Mouse (Mus musculus) forelimb bud, embryonic 11.5 days (tissue): ENCODE data around the gene Trpv3.

Source experiments
- DNase-seq: peaks from one replicate; pipeline ENCODE4 v3.0.0-alpha.2; 2012; ENCODE audit warnings: low read depth, low spot score

The Trpv3 gene

DNA sequence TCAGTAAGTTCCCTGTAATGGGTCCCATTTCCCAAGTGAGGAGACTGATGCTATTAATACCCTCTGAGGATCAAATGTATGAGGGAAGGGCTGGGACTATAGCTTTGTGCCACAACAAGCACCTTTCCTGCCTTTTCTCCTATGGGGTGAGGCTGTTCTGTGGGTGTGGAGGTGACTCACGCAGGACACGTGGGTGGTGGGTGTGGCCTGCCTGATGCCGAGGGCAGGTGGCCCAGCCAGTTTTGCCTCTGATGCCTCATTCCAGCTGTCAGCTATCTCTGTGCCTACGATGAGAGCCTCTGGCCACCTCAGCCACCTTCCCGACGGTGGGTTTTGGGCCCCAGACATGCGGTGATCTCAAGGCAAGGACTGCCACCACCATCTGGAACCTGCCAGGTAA lies at the start of gene Trpv3:
Gene Trpv3, plus strand, starts transcription at position 122 of the 400 bp plus-strand sequence.
- DNase-seq = no peak

DNA sequence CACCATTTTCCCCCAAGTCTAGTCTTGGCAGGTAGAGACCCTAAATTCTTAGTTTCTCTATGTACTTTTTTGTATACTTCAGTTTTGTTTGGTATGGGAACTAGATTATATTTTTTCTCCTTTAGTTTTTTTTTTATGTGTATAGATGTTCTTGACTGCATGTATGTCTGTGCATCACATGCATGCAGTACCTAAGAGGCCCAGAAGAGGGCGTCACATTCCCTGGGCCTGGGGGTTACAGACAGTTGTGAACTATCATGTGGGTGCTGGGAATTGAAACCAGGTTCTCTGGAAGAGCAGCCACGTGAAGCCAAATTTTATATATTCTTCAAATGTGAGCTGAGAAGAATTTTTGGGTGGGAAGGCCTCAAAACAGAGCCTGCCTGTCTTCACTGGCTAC lies 47.5 kb upstream of the Trpv3 start:
- DNase-seq = no peak

DNA sequence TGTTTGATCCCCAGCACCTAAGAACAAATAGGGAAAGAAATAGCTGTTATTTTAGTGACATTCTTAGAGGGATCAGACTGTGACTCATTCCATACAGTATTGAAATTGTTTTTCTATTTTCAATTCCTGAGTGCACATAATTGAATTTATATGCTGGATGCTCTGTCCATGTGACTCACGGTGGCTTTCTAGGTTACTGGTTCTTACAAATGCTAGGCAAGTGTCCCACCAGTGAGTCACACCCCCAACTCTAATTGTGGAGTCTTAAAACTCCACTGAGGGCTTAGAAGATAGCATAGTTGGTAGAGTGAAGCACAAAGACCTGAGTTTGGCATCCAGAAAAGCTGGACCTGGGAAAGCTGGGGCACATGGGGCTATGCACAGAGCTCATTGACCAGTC lies 46.5 kb upstream of the Trpv3 start:
- DNase-seq = no peak

DNA sequence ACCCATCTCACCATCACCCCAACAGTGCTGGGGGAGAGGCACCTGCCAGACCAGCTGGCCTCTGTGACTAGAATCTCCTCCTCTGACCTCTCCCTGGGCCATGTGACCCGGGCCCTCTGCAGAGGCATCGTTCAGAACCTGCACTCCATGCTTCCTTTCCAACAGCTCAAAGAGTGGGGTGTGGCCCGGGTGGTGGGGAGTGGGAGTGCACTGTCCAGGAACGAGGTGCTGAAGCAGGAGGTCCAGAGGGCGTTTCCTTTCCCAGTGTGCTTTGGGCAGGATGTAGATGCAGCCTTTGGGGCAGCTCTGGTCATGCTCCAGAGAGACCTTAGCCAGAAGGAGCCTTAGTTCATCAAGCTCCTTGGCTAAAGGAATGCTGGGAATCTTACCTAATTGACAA lies 44.3 kb upstream of the Trpv3 start:
- DNase-seq = no peak

DNA sequence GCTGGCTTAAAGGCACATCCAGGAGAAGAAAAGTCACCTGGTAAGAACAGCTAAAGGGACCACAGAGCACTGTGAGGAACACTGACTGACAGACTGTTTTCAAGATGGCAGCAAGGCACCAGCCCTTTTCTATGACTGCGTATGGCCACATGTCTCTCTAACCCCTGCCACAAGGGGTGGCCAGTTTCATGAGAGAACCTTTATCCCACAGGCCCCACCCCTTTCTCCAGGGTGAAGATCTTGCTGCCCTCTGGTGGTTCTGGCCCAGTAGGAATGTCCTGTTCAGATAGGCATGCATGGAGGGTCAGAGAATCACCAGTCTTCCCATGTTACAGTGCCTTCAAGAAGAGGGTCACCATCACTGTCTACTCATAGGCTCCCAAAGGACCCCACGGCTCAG lies 43.2 kb upstream of the Trpv3 start:
- DNase-seq = no peak

DNA sequence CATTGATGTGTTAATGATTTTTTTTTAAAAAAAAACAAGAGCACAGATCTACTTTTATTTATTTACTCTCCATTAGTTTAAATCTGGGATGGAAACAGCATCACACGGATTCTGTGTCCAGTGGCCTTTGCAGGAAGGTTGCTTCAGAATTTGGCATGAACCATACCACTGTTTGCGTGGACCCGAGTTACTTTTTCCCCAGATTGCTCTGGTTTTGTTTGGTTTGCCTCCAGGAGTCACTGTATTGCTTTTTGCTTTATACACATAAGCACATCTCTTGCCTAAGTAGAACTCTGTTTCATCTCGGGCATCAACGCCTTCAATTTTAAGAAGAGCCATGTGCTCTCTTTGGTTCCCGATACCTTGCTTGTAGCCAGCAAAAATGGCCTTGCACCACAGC lies 41.3 kb upstream of the Trpv3 start:
- no peak for DNase-seq

DNA sequence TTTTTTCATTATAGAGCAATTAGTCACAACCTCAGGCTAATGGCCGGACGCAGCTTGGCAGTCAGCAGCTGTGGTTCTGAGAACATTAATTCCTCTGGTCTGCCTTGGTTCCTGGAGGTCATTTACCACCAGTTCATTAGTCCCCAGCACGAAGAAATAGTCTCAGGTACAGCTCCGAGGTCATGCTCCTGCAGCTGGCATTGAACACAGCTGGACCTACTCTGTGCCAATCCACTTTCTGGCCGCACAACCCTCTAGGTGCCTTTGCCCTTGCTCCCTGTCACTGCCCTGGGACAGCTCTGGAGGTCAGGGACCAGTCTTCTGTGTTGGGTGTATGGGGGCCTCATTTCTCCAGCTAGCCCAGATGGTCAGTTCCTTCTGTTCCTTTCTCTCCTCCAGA lies 38.3 kb upstream of the Trpv3 start:
- DNase-seq = no peak

DNA sequence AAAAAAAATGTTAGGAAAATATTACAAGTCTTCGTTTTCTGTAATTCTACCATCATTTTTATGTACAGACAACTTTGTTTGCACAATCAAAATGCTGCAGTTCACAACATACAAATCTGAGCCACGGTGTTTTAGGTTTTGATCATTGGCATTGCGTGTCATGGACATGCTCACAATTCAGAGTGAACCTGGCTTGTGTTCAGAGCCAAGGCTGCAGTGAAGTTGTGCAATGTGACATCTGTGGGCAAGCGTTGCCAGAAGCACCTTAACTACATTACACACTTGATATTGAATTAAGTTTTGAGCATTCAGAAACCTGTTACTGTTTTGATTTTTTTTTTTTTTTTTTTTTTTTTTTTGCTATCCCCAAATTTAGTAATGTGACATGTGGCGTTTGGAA lies 37.1 kb upstream of the Trpv3 start:
- no peak for DNase-seq

DNA sequence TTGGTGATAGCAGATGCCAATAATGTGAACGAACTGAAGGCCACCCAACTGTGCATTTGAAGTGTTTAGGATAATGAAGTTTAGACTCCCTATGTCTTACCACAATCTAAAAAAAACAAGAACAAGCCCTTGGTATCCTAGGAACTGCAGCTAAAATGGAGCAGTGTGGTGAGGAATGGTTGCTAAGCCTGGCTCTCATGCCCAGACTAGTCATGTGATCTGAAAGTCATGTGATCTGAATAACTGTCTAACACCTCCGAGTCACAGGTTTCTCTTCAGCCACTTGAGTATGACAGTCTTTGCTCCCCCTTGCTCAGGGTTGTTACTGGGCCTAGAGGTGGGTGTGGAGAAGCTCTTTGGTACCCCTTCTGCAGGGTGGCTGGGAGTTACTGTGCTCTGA lies 34.7 kb upstream of the Trpv3 start:
- DNase-seq = no peak

DNA sequence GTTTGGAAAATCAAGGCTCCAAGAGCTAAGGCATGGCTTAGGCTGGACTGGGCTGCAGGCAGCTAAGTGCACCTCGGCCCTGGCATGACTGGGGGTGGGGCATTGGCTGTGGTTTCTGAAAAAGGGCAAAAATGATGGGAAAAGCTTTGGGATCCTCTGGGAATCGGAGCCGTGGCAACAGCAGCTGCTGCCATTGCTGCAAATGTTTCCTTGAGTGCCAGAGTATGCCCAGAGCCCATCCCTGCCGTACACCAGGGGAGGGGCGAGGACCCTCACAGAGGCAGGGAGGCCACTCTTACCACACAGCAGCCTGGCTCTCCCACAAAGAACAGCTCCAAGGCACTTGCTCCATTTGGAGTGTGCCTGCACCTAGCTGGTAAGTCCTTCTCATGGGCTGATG lies 33.2 kb upstream of the Trpv3 start, which contains the start of gene Trpv1:
Gene Trpv1, plus strand, starts transcription at position 301 of the 400 bp plus-strand sequence.
- no peak for DNase-seq

DNA sequence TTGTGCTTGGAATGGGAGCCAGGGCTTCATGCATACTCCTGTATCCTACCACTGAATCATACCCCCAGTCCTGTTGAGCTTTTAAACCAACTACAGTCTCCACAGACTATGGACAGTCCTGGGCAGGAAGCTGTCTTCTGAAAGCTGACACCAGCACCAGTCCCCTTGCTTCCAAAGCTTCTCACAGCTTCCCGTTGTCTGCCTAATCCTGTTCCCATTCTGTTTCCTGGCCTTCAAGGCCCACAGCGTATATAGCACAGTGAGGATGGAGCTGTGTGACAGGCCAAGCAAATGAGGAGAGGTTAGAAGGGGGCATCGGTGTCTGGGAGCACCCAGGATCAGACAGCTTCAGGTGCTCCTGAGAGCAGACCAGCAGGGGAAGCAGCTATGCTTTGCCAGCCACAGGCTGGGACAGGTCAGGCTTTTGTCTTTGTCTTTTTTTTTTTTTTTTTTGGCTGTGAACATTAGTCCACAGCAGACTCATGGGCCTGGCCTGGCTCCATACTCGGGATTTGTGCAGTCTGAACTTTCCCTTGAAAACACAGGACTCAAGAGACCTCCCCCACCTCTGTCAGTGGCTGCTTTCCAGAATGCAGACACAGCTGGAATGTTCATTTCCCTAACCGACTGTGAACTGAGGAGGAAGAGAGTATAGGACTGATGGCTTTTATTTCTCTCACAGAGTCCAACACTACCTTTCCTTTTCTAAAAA lies 31.0 kb upstream of the Trpv3 start:
- DNase-seq = no peak

DNA sequence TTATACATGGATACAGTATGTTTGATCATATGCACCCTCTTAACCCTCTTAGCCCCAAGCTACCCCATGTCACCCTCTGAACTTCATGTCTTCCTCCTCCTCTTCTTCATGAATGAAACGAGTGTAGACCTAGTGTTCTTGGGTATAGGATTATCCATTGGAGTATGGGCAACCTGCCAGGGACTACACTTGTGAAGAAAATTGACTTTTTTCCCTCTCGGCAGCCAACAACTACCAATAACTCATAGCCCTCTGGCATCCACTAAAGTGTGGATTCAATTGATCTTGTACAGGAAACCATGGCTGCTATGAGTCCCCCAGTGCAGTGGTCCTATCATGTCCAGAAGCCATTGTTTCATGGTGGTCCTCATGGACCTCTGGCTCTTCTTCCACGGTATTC lies 30.5 kb upstream of the Trpv3 start:
- no peak for DNase-seq

DNA sequence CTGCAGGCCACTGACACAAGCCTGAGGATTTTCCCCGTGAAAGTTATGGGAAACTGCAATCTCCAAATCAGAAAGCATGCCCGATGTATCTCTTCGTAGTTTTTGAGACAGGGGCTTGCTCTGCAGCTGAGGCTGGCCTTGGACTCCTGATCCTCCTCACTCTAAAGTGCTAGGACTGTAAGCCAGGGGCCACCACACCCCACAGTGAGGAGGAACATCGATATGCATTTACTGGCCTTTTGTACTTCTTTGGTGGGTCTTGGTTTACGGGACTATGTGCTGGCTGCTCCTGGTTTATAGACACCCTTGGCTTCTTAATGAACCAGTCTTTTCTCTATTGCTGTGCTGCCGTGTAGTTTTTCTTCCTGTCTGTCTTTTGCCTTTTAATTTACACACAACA lies 25.0 kb upstream of the Trpv3 start:
- no peak for DNase-seq

DNA sequence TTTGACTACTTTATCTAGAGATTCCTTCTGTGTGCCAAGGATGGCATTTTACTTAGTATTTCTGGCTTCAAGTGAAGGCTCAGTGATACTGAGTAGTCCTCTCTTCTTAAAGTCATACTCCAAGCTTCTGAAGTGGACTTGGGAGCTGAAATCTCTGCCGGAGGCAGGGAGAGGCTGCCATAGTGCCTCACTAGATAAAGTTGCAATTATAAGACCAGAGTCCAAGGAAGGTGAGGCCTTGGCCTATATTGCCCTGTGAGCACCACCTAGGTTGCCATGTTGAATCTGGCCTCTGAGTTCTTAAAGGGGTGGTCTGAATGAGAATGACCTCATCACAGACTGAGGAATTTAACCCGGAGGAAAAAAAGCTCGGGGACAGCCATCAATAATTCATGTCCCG lies 24.4 kb upstream of the Trpv3 start:
- no peak for DNase-seq

DNA sequence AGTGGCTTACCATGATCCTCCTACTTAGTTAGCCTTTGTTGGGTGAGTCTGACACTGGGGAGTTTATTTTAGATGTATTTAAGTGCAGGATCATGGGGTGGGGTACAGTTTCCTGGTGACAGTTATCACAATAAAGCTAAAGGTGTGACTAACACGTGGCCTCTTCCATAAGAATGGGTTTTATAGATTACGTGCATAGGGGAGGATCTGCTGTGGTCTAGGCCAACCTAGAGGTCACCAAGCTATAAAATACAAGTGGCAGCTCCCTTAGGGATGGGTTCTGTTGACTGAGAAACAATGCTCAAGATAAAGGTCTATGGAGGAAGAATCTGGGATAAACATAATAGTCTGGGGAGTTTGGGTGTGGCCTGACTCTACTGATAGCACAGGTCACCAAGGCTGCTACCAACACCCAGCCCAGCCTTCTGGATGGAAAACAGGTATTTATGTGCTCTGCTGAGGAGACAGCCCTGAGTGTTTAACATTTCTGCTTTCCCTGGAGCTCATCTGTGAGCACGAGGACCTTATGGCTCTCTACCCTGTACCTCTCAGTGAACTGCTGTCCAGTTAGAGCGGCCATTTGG lies 9.7 kb upstream of the Trpv3 start:
- DNase-seq = no peak

DNA sequence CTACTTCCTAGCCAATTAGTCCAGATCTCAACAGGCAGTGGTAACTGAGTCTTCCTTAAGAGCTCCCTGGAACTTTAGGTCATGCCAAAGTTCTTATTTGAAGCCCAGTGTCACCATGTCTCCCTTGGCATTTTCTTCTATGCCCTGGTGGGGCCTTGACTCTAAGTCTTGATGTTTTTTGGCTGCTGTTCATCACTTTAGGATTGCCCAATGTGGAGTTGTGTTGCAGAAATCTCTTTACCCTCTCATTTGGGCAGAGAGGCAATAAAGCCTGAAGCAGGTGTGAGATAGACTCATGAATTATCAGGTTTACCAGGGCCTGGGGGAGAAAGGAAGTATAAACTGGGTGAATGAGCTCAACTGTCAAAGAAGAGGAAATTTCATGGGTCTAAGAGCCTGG lies 8.5 kb upstream of the Trpv3 start:
- no peak for DNase-seq

DNA sequence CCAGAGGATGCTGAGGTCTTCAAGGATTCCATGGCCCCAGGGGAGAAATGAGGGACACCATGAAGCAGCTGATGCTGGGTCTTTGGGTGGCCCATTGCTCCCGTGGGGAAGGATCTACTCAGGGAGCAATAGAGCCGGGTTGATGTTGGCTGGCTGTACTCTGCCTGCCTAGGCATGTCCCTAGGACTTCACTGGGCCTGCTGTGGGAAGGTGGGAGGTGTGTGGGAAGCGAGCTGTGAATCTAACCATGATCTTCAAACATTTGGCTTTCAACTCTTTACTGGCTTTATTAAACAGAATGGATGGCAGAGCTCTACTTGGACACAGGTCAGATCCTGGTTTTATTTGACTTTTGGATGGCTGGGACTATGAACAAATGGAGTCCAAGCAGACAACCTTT lies 6.7 kb upstream of the Trpv3 start:
- DNase-seq = no peak

DNA sequence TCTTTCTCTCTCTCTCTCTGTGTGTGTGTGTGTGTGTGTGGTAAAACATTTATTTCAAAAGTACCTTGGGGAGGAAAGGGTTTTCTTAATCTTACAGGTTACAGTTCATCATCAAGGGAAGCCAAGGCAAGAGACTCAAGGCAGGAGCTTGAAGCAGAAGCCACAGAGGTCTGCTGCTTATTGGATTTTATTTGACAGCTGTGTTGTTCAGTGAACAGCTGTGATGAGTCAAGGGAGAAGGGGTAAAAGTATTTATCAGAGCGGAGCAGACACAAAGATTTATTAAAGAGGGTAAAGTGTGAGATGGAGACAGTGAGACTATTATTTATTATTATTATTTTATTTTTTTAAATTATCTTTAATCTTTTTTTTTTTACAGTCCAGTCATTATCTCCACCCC lies 5.8 kb upstream of the Trpv3 start:
- no peak for DNase-seq

DNA sequence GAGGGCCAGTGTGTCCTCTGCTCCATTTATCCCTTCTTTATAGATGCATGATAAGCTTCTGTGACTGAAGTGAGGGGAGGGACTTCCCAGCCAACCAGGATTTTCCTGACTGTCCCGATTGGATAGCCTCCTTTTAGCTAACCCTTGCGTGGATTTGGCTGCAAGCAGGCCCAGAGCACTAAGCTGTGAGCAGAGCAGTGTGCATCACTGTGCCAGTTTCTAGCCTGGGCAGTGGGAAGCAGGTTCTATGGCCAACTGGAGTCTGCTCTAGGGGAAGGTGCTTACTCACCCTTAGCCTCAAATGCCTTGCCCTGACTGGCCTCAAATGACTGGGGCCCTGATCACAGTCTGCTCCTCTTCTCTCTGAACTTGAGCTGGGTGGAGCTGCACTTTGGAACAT lies 7.6 kb downstream of the Trpv3 start:
- no peak for DNase-seq

DNA sequence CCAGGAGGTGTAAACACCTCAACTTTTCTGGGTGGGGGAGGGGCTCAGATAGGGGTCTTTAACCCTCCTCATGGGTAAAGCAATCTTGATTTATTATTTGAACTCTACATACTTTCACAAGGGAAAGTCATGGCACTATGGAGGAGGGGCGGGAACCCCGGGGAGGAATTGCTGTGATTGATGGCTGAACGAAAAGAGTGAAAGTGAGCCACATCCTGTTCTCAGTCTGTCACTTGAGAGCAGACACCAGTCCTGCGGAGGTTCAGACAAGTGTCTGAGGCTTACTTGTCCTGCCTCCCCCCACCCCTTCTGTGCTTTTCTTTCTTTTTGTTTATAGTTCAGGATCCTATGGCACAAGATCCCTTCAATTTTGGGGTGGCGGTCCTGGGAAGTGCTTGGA lies 13.5 kb downstream of the Trpv3 start:
- DNase-seq = no peak

DNA sequence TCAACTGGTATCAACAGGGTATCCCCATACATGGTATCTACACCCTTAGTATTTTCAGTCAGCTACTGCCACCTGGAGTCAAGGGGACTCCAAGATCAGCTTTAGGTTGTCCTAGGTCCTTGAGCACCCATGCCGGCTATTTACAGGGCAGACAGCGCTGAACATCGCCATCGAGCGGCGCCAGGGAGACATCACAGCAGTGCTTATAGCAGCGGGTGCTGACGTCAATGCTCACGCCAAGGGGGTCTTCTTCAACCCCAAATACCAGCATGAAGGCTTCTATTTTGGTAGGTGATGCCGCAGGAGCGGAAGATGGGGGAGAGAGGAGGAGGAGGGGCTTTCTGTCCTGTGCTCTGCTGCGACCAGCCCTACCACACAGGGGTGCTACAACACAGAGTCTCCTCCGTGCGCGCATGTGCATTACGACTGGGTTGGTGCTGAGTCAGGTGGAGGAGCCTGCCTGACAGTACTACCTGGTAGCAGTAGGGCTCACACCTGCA lies 14.4 kb downstream of the Trpv3 start:
- peak; percentile 29 for DNase-seq

DNA sequence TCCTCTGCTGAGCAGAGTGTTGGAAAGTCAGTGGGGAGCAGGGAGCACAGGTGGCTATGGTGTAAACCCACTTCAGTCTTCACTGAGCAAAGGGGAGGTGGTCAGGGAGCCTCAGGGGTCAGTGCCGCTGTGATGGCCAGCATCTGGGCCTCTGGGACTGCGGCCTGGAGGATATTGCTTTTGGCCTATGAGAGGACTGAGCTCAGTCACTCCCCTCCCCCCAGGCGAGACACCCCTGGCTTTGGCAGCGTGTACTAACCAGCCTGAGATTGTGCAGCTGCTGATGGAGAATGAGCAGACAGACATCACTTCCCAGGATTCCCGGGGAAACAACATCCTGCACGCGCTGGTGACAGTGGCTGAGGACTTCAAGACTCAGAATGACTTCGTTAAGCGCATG lies 16.2 kb downstream of the Trpv3 start:
- DNase-seq = no peak

DNA sequence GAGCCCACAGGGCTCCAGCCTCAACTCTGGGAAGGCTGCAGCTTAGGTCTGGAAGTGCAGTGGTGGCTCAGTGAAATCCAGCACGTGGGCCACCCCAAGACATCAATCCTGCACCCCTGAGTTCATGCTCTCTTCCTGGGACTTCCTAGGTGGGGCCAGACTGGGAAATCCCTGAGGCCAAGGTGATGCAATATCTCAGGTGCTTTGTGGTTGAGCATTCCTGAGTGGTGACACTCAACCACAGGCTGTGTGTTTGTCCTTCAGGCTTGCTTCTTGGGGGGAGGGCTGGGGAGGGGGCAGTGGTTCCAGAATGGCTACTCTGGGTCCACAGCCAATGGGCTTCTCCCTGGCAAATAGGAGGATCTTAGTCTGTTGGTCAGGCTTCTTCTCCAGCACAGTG lies 16.7 kb downstream of the Trpv3 start:
- DNase-seq = no peak

DNA sequence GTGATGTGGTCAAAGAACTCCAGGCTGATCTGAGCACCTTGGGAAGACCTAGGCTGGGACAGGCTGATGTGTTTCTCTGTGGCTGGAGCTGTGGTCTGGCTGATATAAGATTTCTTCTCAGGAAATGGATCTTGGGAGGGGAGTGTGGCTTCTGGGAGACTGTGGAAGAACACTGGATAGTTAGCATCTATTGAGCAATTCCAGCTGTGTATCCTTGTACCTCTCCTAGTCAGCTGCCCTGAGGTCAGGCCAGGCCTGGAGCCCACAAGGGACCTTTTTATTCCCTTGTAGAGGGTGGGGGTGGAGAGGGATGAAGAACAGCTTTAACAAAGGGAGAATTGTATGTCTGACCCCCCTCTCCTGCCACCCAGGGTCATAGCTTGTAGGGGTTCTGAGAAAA lies 17.2 kb downstream of the Trpv3 start:
- no peak for DNase-seq
